Mouse (Mus musculus): Measurements from ENCODE around the gene Ccdc33.

The Ccdc33 gene

GRCm38 (mm10) chr9:58092581-58093269 lies 25.9 kb downstream of the Ccdc33 start:
- no peak for DNase-seq (ENCODE audit: low spot score in 2 of 2)

DNA sequence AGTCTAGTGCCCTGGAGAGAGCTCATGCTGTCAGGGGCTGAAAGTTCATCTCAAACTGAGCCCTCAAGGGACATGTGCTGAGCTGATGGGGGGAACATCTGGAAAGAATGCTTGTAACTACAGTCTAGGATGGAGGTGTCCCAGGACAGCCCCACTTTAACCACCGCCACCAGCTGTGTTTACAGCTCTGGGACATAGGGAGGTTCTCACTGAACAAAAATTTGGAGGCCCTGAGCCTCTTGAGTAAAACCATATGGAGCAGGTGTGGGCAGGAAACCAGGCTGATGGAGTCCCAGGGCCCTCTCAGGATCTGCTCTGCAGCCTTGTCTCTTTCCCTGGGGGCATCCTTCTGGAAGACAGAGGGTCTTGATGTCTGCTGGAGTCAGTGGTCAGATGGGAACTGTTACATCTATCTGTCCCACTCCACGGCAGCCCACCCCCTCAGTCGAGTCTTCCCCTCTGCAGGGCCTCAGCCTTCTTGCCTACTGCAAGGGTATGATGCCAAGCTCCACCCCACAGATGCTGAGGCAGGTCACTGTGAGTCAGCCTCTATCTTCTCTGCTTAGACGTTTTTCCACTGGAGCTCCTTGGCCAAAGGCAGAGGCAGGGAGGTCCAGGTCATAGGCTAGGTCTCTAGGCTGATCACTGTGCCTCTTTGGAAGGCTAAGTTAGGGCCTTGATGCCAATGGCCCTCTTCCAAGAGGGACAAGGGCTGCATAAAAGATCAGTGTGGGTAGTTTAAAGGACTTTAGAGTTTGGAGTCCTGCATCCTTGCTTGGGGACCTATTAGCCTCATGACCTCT lies 26.8 kb downstream of the Ccdc33 start:
- DNase-seq (ENCODE audit: low spot score in 2 of 2) = no peak

- DNase-seq (ENCODE audit: low spot score in 2 of 2) = peak in 1 of 2 experiments; percentile 69
These were observed 31.2 kb downstream of the Ccdc33 start for GRCm38 (mm10) chr9:58087277-58087998.

DNA sequence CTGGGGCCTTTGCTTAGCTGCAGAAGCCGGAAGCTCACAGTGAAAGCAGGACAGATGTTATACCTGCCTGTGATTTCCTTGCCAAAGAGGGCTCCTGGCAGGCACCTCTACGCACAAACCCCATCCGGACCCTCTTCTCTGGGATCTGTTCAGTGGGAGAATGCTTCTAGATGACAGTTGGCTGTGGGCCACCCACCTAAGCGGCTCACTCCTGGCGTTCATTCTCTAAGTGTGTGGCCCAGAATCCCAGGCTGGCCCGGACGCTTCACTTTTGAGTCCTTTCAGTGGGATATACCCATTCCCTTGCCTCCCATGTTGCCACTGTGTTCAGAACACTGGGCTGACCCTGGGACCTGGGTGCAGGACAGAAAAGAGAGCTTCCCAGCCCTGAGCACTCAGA lies 31.8 kb downstream of the Ccdc33 start:
- DNase-seq (ENCODE audit: low spot score in 2 of 2) = no peak

GRCm38 (mm10) chr9:58086203-58086602 lies 32.4 kb downstream of the Ccdc33 start:
- DNase-seq (ENCODE audit: low spot score in 2 of 2) = no peak

- no peak for DNase-seq (ENCODE audit: low spot score in 2 of 2)
These were observed 33.5 kb downstream of the Ccdc33 start for GRCm38 (mm10) chr9:58085074-58085473.

GRCm38 (mm10) chr9:58084586-58084985 lies 34.0 kb downstream of the Ccdc33 start:
- no peak for DNase-seq (ENCODE audit: low spot score in 2 of 2)

DNA sequence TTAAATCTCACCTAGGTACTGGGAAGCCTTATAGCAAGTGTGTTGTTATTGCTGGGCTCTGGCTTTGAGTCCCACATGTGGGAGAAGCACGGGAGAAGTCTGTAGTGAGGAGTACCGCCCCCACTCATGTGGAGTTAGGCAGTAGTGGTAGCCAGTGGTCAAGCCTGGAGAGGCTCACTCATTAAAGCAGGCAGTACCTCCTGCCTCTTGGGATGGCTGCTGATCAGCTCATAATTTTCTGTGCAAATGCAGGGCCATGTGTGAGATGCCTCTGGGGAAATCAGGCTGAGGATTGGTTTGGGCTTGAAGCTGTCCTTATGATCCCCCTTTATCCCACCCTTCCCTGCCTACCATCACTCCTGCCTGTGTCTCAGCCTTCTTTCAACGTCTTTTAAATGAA lies 44.1 kb downstream of the Ccdc33 start:
- no peak for DNase-seq (ENCODE audit: low spot score in 2 of 2)

DNA sequence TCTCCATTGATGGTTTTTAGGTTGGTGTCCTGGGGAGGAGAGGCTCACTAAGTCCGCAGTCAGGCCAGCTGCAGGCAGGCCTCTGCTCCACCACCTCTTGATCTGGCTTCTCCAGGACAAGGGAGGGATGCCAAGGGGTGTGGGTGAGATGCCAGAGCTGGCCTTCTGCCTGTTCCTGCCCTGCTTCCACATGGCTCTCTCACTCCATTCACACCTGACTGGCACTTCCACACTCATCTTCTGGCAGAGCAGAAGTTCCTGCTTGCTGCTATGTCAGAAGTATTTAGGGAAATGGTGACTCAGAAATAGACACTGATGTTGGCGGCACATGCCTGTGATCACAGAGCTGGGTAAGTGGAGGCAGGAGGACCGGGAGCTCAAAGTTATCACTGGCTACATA lies 51.1 kb downstream of the Ccdc33 start:
- peak; percentile 46 to 49 for DNase-seq (ENCODE audit: low spot score in 2 of 2)

GRCm38 (mm10) chr9:58066731-58067095 lies 51.9 kb downstream of the Ccdc33 start:
- peak; percentile 73 to 81 for DNase-seq (ENCODE audit: low spot score in 2 of 2)

DNA sequence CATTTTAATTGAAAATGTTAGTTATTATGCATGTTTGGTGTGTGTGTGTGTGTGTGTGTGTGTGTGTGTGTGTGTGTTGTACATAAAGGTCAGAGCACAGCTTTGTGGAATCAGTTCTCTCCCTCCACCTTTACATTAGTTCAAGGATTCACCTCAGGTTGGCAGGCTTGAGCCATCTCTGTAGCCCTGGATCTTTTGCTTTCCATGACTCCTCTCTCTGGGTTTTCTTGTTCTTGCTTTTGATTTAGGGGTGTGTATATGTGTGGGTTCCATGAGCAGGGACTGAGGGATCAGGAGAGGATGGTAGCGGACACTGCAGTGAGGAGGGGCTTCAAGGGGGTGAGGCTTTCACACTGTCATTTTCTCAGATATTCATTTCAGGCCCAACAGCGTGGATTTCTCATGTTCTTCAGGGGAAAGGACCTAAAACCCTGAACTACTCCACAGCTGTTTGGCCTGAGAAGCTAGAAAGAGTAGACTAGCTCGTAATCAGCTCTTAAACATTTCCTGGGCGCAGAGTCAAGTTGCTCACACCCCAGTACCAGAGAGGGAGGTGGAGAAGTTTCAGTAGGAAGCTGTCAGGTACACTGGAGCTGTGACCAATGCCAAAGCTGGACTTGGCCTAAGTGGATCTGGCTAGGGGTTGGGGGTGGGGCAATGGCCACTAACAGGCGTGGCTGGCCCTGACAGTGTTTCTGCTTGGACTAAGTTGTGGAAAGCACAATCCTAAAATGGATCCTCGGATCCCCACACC lies 52.5 kb downstream of the Ccdc33 start:
- no peak for DNase-seq (ENCODE audit: low spot score in 2 of 2)

- DNase-seq (ENCODE audit: low spot score in 2 of 2) = no peak
These were observed 53.1 kb downstream of the Ccdc33 start for GRCm38 (mm10) chr9:58065532-58065931.

GRCm38 (mm10) chr9:58063531-58063930 lies 55.1 kb downstream of the Ccdc33 start, which contains the start of gene Stra6:
Stra6 (plus strand) TSS chr9:58063788.
- DNase-seq (ENCODE audit: low spot score in 2 of 2) = no peak

GRCm38 (mm10) chr9:58060677-58061667 lies 57.7 kb downstream of the Ccdc33 start:
- no peak for DNase-seq (ENCODE audit: low spot score in 2 of 2)

- no peak for DNase-seq (ENCODE audit: low spot score in 2 of 2)
These were observed 58.7 kb downstream of the Ccdc33 start for GRCm38 (mm10) chr9:58059920-58060319.

- DNase-seq (ENCODE audit: low spot score in 2 of 2) = no peak
These were observed 63.0 kb downstream of the Ccdc33 start for GRCm38 (mm10) chr9:58055666-58056065.

- DNase-seq (ENCODE audit: low spot score in 2 of 2) = no peak
These were observed 64.6 kb downstream of the Ccdc33 start for GRCm38 (mm10) chr9:58054032-58054431.

DNA sequence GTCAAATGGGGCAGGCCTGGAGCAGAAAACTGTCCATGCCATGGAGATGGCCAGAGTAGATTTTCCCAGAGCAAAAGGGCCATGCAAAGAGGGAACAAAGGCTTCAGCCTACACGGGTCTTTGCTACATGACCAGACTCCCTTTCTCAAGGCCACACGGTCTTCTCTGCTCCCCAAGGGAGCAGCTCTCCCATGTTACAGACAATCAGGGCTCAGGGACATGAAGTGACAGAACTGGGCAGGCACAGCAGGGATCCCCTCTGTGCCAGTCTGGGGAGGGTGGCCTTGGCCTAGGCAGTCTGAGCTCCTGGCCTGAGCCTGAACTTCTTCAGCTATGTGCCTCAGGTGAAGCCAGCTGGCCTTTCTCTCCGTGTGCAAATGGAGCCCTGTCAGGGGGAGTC lies 65.1 kb downstream of the Ccdc33 start:
- DNase-seq (ENCODE audit: low spot score in 2 of 2) = no peak

DNA sequence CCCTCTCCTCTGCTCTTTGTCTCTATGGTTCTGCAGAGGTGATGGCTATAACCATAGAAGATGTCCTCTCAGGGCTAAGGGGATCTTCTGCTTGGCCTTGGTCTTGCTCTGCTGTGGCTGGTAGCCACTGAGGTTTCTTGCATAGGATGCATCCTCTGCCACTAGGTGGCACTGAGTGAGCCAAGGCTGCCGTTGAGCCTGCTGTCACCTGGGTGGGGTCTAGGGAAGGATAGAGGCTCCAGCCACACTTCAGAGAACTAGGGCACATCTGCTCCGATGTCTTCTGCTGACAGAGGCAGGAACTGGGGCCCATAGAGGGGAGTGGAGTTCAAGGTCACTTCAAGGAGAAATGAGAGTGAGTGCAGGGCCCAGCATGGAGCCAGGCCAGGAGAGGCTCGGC lies 65.5 kb downstream of the Ccdc33 start:
- peak in 1 of 2 experiments; percentile 74 for DNase-seq (ENCODE audit: low spot score in 2 of 2)

- no peak for DNase-seq (ENCODE audit: low spot score in 2 of 2)
These were observed 66.7 kb downstream of the Ccdc33 start for GRCm38 (mm10) chr9:58051937-58052336.

GRCm38 (mm10) chr9:58049861-58050260 lies 68.8 kb downstream of the Ccdc33 start:
- DNase-seq (ENCODE audit: low spot score in 2 of 2) = no peak
